Mouse (Mus musculus) thymus, adult 2 months (tissue): ENCODE data around the gene Fchsd2. TPM values are rescaled to one million over a fixed set of nuclear protein-coding genes. Genes with fewer than 3 reads are reported as not detected.
A peak's percentile ranks its signal among the peaks of the same experiment; 100 is the strongest.

Experiments used
- DNase-seq: peaks from one replicate; pipeline ENCODE4 v3.0.0; 2021
- H3K27ac ChIP-seq: fragments of 200-500 bp; 2 replicates; pipeline ENCODE4 v1.5.1; 2012; ENCODE audit warnings: low read length, control low read depth; ENCODE audit not compliant: control insufficient read depth, insufficient read depth
- H3K27me3 ChIP-seq: fragments of 200-500 bp; 2 replicates; pipeline ENCODE4 v1.6.1; 2012; ENCODE audit warnings: mild to moderate bottlenecking, low read length, moderate library complexity, mixed read lengths; ENCODE audit not compliant: control insufficient read depth, insufficient read depth
- H3K36me3 ChIP-seq: fragments of 200-500 bp; 2 replicates; pipeline ENCODE4 v1.6.1; 2012; ENCODE audit warnings: mild to moderate bottlenecking, low read length, moderate library complexity; ENCODE audit not compliant: control insufficient read depth, insufficient read depth
- H3K4me1 ChIP-seq: fragments of 200-500 bp; replicated peaks from 2 replicates; pipeline ENCODE4 v1.6.1; 2012; ENCODE audit warnings: low read length; ENCODE audit not compliant: control insufficient read depth, insufficient read depth
- H3K4me3 ChIP-seq: fragments of 200-500 bp; 2 replicates; pipeline ENCODE4 v1.5.1; 2012; ENCODE audit warnings: mild to moderate bottlenecking, low read length, control low read depth, moderate library complexity; ENCODE audit not compliant: control insufficient read depth, insufficient read depth
- CTCF ChIP-seq: fragments of 200-500 bp; IDR thresholded peaks from 2 replicates; pipeline ENCODE4 v1.5.1; 2012; ENCODE audit warnings: mild to moderate bottlenecking, control low read depth, low read length, moderate library complexity, borderline replicate concordance; ENCODE audit not compliant: control insufficient read depth, poor library complexity, insufficient read depth; ENCODE audit errors: extremely low read depth
- POLR2A ChIP-seq: fragments of 200-500 bp; IDR thresholded peaks from 2 replicates; pipeline ENCODE4 v1.6.1; 2012; ENCODE audit warnings: mild to moderate bottlenecking, low read length, control low read depth, moderate library complexity; ENCODE audit not compliant: control insufficient read depth, poor library complexity, insufficient read depth; ENCODE audit errors: extremely low read depth
- WGBS: fragments of 180-500 bp; shearing (Covaris S2); methylation state at CpG from one replicate; pipeline ENCODE4 v1.1.7; 2018; 5-methylcytosine and 5-hydroxymethylcytosine counted together
- polyA plus RNA-seq: library from polyadenylated mRNA; depleted of rRNA; stranded (reverse); fragments of >200 nt; gene quantifications from 2 replicates; pipeline ENCODE4 v1.2.3, GENCODE M21; 2012

Fchsd2 gene
- polyA plus RNA-seq, 1 experiment = 14.3 TPM

DNA sequence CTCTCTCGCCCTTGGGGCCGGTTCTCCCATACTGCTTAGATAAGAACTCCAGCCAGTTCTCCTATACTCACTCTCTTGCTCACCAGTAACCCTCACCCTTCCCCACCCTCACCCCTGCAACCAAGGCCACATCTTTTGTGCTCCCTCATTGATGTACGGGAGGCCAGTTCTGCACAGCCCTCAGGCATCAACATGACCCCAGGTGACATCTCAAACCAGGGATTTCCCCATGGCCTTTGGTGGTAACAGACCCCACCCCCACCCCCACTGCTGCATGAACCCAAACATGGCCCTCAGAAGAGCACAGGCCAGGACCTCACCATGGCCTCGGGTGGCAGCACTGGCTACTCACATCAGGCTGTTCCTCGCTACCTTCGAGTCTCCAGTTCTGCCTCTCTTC lies 23.4 kb upstream of the Fchsd2 start:
- Histone ChIP-seq H3K36me3 (no peaks in the 10 kb centered on the region), H3K4me1 (peaks cover 24% of the 10 kb centered on the region), H3K4me3 (no peak overlapping the region), H3K27ac (no peak overlapping the region), H3K27me3 (no peaks in the 10 kb centered on the region)
- WGBS = 76% methylated on average over 6 of the region's 6 CpGs
- TF ChIP-seq CTCF (no peak), POLR2A (no peak)
- DNase-seq = no peak

DNA sequence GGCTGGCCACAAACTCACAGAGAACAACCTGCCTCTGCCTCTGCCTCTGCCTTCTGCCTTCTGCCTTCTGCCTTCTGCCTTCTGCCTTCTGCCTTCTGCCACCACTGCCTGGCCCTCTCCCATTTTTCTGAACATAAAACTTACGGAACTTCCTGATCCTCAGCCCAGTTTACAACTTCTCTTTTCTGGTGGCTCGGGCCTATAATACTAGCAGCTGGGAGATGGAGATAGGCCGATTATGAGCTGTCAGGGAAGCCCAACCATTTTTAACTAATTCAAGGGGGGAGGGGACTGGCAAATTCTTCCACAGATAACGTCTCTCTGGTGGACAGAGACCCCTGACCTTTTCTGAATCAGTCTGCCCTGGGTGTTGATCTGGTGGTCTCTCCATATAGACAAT lies 22.3 kb upstream of the Fchsd2 start:
- no peaks in the 10 kb centered on the region for H3K27me3 ChIP-seq
- no peak overlapping the region for H3K4me3 ChIP-seq
- no peaks in the 10 kb centered on the region for H3K36me3 ChIP-seq
- H3K27ac ChIP-seq = no peak overlapping the region
- DNase-seq = no peak
- no peak for TF ChIP-seq POLR2A
- no peak for TF ChIP-seq CTCF
- H3K4me1 ChIP-seq = peaks cover 26% of the 10 kb centered on the region
- WGBS = 37% methylated on average over 4 of the region's 4 CpGs

DNA sequence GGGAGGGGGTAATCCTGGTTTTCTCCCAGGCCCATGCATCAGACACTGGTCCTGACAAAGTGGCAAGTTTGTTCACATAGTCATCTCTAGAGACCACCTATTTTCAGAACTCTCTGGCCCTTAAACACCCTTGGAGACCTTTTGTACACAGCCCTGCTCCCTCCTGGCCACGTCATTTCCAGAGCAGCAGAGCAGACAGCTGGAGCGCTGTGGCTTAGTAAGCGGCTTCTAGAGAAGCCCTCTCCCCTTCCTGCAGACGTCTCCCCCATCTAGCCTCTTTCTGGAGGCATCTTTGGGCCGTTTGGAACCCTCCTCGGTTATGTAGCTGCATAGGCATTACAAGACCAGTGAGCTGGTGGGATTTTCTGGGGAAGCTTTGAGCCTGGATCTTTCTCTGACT lies 21.6 kb upstream of the Fchsd2 start:
- Histone ChIP-seq H3K4me3 (no peak overlapping the region), H3K27me3 (no peaks in the 10 kb centered on the region), H3K36me3 (no peaks in the 10 kb centered on the region), H3K4me1 (peaks cover 26% of the 10 kb centered on the region), H3K27ac (no peak overlapping the region)
- 9% methylated on average over 6 of the region's 6 CpGs for WGBS
- TF ChIP-seq POLR2A = no peak
- DNase-seq = peak; percentile 21

DNA sequence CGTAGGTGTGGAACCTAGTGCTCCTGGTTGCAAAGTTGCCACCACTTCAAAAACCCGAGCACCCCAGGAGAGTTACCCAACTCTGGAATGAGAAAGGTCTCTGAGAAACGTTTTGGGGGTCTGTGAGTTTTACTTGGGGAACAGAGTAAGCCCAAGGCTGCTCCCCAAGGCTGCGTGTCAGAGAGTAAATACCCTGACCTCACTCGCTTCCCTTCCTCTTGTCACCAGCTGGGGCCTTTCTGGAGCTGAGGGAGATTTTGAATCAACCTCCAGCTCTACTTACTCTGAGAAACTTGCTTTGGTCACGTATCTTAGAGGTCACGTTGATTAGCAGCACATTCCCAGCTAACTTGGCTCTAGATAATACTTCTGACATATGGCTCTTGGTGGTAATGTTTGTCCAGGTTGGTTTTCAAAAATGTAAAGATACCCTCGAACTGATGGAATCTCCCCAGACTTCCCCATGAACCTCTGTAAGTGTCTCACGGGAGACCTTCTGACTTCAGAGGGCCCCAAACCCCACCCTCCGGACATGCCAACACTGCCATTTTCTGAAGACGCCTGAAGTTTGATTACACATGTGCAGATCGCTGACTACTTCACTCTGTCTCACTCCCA lies 20.4 kb upstream of the Fchsd2 start:
- Histone ChIP-seq H3K27ac (no peak overlapping the region), H3K4me3 (no peak overlapping the region), H3K27me3 (no peaks in the 10 kb centered on the region), H3K4me1 (peaks cover 26% of the 10 kb centered on the region), H3K36me3 (no peaks in the 10 kb centered on the region)
- DNase-seq = no peak
- TF ChIP-seq CTCF (no peak), POLR2A (no peak)
- WGBS = 53% methylated on average over 12 of the region's 12 CpGs

DNA sequence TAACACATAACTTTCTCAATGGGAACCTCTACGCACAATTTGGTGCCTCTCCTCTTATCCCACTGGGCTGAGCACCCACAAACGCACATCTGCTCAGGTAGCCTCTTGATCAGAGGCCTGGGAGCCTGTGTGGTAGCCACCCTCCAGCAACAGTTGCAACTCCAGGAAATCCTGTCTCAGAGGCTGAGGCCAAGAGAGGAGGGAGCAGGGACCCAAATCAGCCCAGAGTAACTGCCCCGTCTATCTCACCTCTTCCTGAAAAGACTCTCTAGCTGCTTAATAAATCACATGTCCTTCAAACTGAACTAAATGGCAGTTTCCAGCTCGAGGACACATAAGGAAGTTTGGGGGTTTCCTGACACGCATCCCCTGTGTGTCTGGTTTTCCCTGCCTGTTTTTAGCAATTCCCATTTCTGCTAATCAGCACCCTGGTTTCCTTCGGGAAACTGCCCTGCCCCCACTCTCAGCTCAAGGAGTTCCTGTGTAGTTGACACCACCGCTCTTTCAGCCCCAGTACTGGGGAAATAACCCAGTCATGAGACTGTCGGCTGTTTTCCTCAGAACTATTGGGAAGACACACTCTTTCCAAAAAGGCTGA lies 18.4 kb upstream of the Fchsd2 start:
- WGBS = 29% methylated on average over 8 of the region's 8 CpGs
- TF ChIP-seq CTCF (no peak), POLR2A (no peak)
- no peak overlapping the region for H3K4me3 ChIP-seq
- peaks cover 22% of the 10 kb centered on the region for H3K4me1 ChIP-seq
- no peak overlapping the region for H3K27ac ChIP-seq
- H3K27me3 ChIP-seq = no peaks in the 10 kb centered on the region
- no peak for DNase-seq
- no peaks in the 10 kb centered on the region for H3K36me3 ChIP-seq

DNA sequence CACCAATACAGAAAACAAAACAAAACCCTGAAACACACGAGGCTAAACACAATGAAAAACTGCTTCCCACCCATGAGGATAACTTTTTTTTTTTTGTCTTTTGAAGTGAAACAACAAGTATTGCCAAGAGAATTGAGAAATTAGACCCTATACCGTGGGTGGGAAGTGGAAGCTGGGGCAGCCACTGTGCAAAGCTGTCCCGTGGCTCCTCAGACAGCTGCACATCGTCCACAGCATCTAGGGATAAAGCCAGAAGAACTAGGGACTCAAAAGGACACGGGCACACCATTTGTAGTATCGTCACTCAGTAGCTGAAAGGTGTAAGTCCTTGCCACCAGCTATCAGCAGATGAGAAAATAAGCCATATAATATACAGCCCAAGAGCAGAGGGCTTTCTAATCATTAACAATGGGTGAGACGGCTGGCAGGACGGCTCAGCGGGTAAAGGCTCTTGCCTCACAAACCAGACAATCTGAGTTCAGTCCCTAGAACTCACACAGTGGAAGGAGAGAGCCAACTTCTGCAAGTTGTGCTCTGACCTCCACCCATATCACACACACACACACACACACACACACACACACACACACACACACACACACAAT lies 9.0 kb upstream of the Fchsd2 start:
- 73% methylated on average over 9 of the region's 9 CpGs for WGBS
- Histone ChIP-seq H3K36me3 (no peaks in the 10 kb centered on the region), H3K4me3 (no peak overlapping the region), H3K27ac (no peak overlapping the region), H3K4me1 (peaks cover 8% of the 10 kb centered on the region), H3K27me3 (no peaks in the 10 kb centered on the region; the same call in 1 of the 2 replicates)
- TF ChIP-seq CTCF (no peak), POLR2A (no peak)
- no peak for DNase-seq
